Comparison of ENCODE assay signal across 8 mouse cellular contexts in genomic region chr7:31055354-31055824, GRCm38 (mm10). TPM values are rescaled to one million over a fixed set of nuclear protein-coding genes. Genes with fewer than 3 reads are reported as not detected.
DNase-seq lines count a peak whose midpoint lies in the region; ATAC-seq and TF ChIP-seq lines count a peak whose summit lies in the region.

No protein-coding gene starts in this region.

- ATAC-seq in heart, postnatal 0 days (ENCODE audit: insufficient read depth, low read depth) = peak; percentile 86
- ATAC-seq in activated CD4-positive, CD25-positive, alpha-beta regulatory T cell, adult 4 months = no peak

- no peaks in the 10 kb centered on the region for H3K36me3 ChIP-seq in heart, postnatal 0 days (replicated peaks; ENCODE audit: control insufficient read depth, insufficient read depth, low read length)

- TF ChIP-seq CTCF in heart, postnatal 0 days (IDR thresholded peaks at IDR 0.05; ENCODE audit: low read depth) = no peak

- peaks cover 22% of the 10 kb centered on the region for H3K4me1 ChIP-seq in heart, postnatal 0 days (ENCODE audit: control insufficient read depth, insufficient read depth)

- TF ChIP-seq EP300 in heart, postnatal 0 days (IDR thresholded peaks at IDR 0.05; ENCODE audit: low read depth) = no peak

- intact Hi-C loops in left cerebral cortex, postnatal 14 days (cut with DNase I) = no loop called here

- H3K4me3 ChIP-seq in heart, postnatal 0 days (ENCODE audit: low read depth, low read length) = peak overlapping the region; percentile 50

- H3K4me2 ChIP-seq in heart, postnatal 0 days (ENCODE audit: low read depth, low read length) = peak overlapping the region; percentile 70

- no peaks in the 10 kb centered on the region for H3K9me3 ChIP-seq in heart, postnatal 0 days (replicated peaks; ENCODE audit: control insufficient read depth, low read length)

- H3K27me3 ChIP-seq in heart, postnatal 0 days (ENCODE audit: control insufficient read depth, insufficient read depth, low read length) = peaks cover 26% of the 10 kb centered on the region

- H3K27ac ChIP-seq in heart, postnatal 0 days (ENCODE audit: low read depth) = peak overlapping the region; percentile 98

- DNase-seq in left cerebral cortex, postnatal 14 days (ENCODE audit: low spot score in 2 of 2) = peak; percentile 40 to 49
- DNase-seq in left cerebral cortex, adult 11 months (ENCODE audit: low spot score) = no peak
- DNase-seq in embryo, embryonic 9.5 days (ENCODE audit: extremely low spot score) = peak; percentile 47
- DNase-seq in heart, postnatal 0 days (ENCODE audit: low spot score) = peak; percentile 93
- DNase-seq in kidney, postnatal 36 days = peak; percentile 74 to 77
- peak; percentile 48 for DNase-seq in mesoderm, embryonic 11.5 days (ENCODE audit: low read depth, low spot score)
- DNase-seq in urinary bladder, postnatal 36 days (ENCODE audit: low spot score in 2 of 2) = peak; percentile 78 to 89

- peak overlapping the region; percentile 59 for H3K9ac ChIP-seq in heart, postnatal 0 days (replicated peaks; ENCODE audit: low read depth, low read length)

- 18% methylated on average over 10 of the region's 10 CpGs for WGBS in heart, postnatal 0 days

RNA-seq across cellular contexts. Expression of gene Fxyd1, which starts 1.6 kb away (rescaled TPM):
- total RNA-seq in left cerebral cortex, postnatal 14 days (2021) = 10 to 100 TPM; 46.1 to 47.7 TPM
- total RNA-seq in heart, postnatal 0 days (2014; rRNA removed; ENCODE audit: low replicate concordance) = 499 and 572 TPM in 2 replicates
- polyA plus RNA-seq in heart, postnatal 0 days (2015; fragmentation: Nextera tagmentation; extraction: Ambion mirVana) = 1,579 and 1,586 TPM in 2 replicates
- polyA plus RNA-seq in activated CD4-positive, CD25-positive, alpha-beta regulatory T cell, adult 4 months (2017; shearing (Covaris generic)) = not detected

RNA-seq across cellular contexts. Expression of gene Lgi4, which starts 3.8 kb away (rescaled TPM):
- 10 to 100 TPM; 16.2 to 17.5 TPM for total RNA-seq in left cerebral cortex, postnatal 14 days (2021)
- total RNA-seq in heart, postnatal 0 days (2014; rRNA removed; ENCODE audit: low replicate concordance) = 0.27 and 2.7 TPM in 2 replicates
- polyA plus RNA-seq in heart, postnatal 0 days (2015; fragmentation: Nextera tagmentation; extraction: Ambion mirVana) = 0.08 and 0.19 TPM in 2 replicates
- under 1 TPM in 1 of 2 experiments, not detected in 1; 0.19 TPM for polyA plus RNA-seq in activated CD4-positive, CD25-positive, alpha-beta regulatory T cell, adult 4 months (2017; shearing (Covaris generic))

RNA-seq across cellular contexts. Expression of gene Fxyd7, which starts 4.1 kb away (rescaled TPM):
- total RNA-seq in left cerebral cortex, postnatal 14 days (2021) = 100 to 1,000 TPM; 326 to 365 TPM
- 5.8 TPM in 1 of 2 replicates, not detected in the other for total RNA-seq in heart, postnatal 0 days (2014; rRNA removed; ENCODE audit: low replicate concordance)
- polyA plus RNA-seq in heart, postnatal 0 days (2015; fragmentation: Nextera tagmentation; extraction: Ambion mirVana) = 0.67 and 0.72 TPM in 2 replicates
- polyA plus RNA-seq in activated CD4-positive, CD25-positive, alpha-beta regulatory T cell, adult 4 months (2017; shearing (Covaris generic)) = not detected

RNA-seq across cellular contexts. Expression of gene Fxyd5, which starts 13.1 kb away (rescaled TPM):
- 10 to 100 TPM; 36.3 to 37.2 TPM for total RNA-seq in left cerebral cortex, postnatal 14 days (2021)
- 54.3 and 69.7 TPM in 2 replicates for total RNA-seq in heart, postnatal 0 days (2014; rRNA removed; ENCODE audit: low replicate concordance)
- polyA plus RNA-seq in heart, postnatal 0 days (2015; fragmentation: Nextera tagmentation; extraction: Ambion mirVana) = 41.5 and 46.4 TPM in 2 replicates
- 1,000 to 10,000 TPM; 2,132 to 2,220 TPM for polyA plus RNA-seq in activated CD4-positive, CD25-positive, alpha-beta regulatory T cell, adult 4 months (2017; shearing (Covaris generic))

RNA-seq across cellular contexts. Expression of gene Fxyd3, which starts 21.1 kb away (rescaled TPM):
- not detected for total RNA-seq in left cerebral cortex, postnatal 14 days (2021)
- total RNA-seq in heart, postnatal 0 days (2014; rRNA removed; ENCODE audit: low replicate concordance) = 0.81 and 0.92 TPM in 2 replicates
- polyA plus RNA-seq in heart, postnatal 0 days (2015; fragmentation: Nextera tagmentation; extraction: Ambion mirVana) = 0.66 and 2.4 TPM in 2 replicates
- not detected for polyA plus RNA-seq in activated CD4-positive, CD25-positive, alpha-beta regulatory T cell, adult 4 months (2017; shearing (Covaris generic))

Comparison
In these comparisons a context has a peak if more than half of its experiments do, and no peak if none do; other contexts are left out.
1. RNA of gene Fxyd1, which starts 1.6 kb away (total RNA-seq): 499 to 572 TPM in heart, postnatal 0 days; 46.1 to 47.7 TPM in left cerebral cortex, postnatal 14 days; every median in the first group is over 10 times any median in the second.
2. RNA of gene Fxyd7, which starts 4.1 kb away (total RNA-seq): 326 to 365 TPM in left cerebral cortex, postnatal 14 days; 5.8 TPM in heart, postnatal 0 days; every median in the first group is over 10 times any median in the second.